Mouse (Mus musculus) layer of hippocampus, adult 11-12 months (tissue): ENCODE measurements at regions not wholly inside any gene's neighbourhood (a gene's known extent, or its start where the extent isn't known, plus 50 kb on each side); places are given as distances from the start of the nearest gene placed in this dataset.
"Not testable (repeated sequence)": the region's sequence is repeated elsewhere in the genome, so short reads cannot be mapped to it uniquely, and the experiment has no call there.

ENCODE experiments used
- DNase-seq: peaks from one replicate; pipeline ENCODE4 v3.0.0; 2022; ENCODE audit warnings: low spot score

DNA sequence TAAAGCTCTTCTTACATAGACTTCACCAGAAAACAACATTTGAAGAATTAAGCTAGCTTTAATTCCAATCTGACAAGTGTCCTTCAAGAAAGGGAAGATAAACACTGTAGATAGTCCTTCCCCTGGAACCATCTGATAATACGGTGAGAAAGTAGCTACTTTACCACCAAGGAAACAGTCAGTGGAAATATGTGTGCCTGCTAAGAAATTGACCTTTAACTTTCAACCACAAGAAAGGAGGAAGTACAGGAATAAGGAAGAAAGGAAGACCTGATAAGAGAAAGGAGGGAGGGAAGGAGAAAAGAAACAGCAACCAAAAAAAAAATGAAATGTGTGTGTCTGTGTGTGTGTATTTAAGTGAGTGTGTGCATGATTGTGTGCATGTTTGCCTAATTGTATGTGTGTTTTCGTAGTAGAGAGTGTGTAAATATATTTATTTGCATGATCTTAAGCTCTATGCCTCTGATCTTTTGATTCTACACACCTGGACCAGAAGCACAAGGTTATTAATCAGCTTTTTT lies 831.3 kb downstream of the Pla2g4a start:
- no peak for DNase-seq

DNA sequence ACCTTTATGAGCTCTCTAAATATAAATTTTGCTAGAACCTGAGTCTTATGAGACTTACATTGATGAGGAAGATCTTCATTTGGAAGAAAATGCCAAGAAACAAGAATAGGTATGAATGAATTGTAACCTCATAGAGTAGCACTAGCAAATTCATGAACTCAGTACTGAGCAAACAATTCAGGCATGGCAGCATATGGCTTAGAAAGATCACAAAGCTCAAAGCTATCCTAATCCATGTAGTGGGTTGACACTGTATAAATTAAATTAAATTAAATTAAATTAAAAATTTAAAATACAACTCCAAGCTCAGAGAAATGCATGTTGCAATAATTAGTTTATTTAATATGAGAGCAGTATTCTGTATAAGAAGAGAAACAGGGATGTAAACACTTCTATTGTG lies 832.0 kb downstream of the Pla2g4a start:
- no peak for DNase-seq

DNA sequence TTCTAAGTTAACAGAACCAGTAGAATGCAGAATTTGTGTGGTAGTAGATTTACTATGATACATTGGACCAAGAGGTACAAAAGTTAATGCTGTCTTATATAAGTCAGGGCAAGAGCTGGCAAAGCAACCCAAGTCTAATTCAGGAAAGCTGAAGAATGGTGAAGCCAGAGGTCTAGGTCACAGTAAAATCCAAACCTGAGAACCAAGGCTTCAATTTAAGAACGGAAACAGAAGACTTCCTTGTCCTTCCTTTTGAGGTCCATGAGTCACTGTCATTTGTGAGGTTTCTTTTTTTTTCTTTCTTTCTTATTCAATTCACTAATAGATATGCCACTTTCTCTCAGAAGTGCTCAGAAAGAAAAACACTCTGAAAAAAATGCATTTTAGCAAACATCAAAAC lies 833.4 kb downstream of the Pla2g4a start:
- no peak for DNase-seq

DNA sequence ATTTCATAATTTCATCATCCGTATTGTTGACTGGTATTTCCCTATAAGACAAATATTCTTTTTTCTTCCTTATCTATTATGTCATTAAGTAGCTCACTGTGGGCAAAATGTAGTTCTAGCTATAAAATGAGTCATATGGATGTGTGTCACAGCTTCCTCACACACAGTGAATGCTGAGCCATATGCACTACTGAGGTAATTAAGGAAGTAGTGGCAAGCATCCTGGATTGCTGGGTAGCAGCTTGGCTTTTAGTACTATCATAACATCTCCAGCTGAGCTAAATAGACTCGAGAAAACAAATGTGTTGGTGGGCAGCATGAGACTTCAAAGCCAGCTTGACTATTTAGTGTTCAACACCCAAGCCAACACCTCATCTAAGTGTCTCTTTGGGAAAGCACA lies 857.7 kb downstream of the Pla2g4a start:
- DNase-seq: no peak

DNA sequence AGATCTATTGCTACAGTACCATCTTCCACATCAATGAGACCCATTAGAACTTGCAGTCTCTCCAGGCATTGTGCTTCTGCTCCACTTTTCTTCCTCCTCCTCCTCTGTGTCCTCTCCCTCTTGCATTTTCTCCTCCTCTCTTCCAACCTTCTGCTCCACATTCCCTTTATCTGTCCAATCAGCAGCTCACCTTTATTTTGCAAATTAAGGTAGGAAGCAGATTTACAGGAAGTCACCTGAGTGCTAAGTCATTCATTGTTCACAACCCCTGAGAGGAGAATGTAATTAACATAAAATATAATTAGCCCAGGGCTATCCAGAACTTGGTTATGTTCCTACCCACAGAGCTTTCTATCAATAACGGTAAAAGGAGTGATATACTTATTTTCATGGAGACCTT lies 863.7 kb downstream of the Pla2g4a start:
- DNase-seq: no peak

DNA sequence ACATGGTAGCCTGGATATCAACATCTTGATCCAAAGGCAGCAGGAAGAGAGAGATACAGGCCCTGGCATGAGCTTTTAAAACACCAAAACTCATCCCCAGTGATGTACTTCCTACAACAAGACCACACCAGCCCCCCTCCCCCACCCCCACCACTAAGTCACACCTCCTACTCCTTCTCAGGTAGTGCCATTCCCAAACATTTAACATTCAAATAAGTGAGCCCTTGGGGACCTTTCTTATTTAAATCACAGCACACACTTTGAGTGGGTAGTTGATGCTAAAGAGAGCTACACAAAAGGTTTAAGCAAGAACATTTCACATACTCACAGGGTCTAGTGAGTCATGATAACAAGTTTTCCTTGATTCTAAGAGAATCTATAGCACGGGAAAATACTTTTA lies 886.4 kb downstream of the Pla2g4a start:
- DNase-seq: no peak

DNA sequence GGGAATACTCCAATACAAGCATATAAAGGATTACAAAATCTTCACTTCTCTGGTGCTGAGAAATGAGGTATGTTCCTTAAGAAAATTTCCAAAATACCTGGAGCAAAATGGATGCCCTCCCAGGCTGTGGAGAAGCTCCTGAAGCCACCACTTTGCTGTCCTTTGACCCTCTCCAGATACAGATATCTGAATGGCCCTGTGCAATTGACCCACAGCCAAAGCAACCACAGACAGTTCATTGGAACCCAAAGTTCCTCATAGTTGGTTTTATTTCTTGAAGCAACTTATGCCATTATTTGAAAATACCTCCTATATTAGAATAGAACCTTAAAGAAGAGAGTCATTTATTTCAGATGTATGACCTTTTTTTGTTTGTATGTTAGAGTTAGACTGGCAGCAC lies 891.5 kb downstream of the Pla2g4a start:
- DNase-seq: no peak

DNA sequence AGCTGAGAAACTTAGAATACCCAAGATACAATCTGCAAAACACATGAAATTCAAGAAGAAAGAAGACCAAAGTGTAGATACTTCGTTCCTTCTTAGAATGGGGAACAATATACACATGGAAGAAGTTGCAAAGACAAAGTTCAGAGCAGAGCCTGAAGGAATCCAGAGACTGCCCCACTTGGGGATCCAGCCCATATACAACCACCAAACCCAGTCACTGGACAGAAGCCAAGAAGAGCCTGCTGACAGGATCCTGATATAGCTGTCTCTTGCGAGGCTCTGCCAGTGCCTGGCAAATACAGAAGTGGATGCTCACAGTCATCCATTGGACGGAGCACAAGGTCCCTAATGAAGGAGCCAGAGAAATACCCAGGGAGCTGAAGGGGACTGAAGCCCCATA lies 898.1 kb downstream of the Pla2g4a start:
- DNase-seq: not testable (repeated sequence)

DNA sequence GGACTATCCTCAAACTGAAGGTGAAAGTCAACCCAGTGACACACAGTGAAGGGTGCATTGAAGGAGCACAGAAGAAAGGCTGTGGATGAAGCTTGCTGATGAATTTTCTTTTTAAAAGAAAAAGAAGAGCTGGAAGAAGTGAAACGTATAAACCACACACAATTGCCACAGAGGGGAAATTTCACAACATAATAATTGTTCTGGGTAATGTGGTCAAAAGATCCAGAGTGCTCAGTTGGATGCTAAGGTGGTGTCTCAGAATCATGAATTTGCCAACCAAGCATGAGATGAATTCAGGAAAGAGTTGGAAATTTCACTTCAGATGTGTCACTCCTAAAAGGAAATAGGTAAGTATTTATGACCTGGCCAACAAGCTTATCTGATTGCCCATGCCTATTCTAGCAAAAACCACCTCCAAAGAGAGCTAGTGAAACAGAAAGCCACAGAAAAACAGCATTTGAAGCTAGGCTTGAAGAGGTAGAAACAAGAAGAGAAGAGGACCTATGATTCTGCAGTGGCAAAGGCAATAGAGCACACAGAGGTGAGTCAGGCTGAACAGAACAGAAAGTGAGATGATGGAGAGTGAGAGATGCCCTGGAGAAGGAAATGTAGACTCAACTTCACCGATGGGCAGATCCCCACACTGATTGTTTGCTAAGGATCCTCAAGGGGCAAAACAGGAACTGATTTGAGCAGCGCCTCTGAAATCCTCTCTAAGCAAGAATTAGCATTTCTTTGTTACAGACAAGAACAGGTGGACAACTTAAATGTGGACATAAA lies 922.7 kb downstream of the Pla2g4a start:
- DNase-seq: no peak

DNA sequence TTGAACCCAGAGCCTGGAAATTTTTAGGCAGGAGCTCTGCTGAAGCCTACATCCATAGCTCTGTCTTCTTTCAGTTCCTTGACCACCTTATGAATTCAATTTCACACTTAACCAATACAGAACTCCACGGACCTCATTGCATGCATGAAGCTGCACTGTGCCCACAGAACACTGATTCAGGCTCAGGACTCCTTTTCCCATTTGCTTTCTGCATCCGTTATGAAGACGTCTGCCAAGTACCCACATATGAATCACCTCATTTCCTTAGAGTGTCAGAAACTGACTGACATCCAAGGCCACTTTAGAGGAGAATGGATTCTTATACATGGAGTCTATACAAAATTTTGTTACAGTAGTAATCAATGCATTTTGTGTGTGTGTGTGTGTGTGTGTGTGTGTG lies 932.8 kb downstream of the Pla2g4a start:
- DNase-seq: no peak

DNA sequence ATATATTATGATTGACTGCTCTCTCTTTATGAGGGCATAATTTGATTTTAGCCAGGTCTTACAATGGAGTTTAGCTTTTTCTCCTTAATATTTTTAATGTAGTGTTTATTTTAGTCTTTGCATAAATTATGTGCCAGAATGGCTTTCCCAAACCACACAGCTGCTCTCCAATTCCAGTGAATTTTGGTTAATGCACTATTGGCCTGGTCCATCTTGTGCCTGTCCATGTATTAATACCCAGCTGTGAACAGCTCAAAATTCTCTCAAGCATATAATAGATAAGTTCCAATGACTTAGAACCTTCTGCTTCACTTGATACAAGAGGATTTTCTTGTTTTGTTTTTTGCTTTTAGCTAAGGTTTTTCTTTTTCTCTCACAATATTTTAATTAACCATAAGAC lies 939.4 kb downstream of the Pla2g4a start:
- no peak for DNase-seq

DNA sequence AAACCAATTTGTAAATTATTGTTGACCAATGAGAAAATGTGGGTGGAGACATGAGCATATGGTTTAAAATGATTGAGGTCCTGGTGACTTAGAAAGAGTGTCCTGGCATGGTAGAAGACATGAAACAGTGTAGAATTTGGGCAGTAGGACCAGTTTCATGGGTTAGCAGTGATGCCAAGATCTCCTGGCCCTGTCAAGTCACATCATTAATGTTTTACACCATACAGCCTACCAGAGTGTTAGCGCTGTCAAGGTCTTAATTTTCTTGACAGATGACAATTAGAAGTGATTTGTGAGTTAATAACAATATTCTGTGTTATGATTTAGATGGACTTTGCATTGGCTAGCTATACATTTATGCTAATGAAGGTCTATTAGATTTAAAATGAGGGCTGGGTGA lies 939.8 kb downstream of the Pla2g4a start:
- no peak for DNase-seq

DNA sequence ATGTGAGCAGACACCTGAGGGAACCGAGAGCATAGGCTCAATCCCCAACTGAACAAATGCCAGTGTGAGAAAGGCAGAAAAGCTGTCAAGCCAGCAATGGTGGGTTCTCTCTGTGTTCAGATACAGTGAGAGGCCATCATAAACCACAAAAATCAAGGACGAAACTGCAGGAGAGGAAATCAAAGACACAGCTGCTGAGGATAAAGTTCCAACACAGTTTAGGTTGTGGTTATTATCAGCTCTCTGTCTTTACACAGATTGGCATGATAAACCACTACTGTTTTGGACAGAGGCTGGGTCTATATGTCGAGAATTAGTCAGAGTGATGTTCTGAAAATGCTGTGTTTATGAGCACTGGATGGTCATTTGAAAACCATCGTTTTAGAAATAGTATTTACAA lies 946.5 kb downstream of the Pla2g4a start:
- DNase-seq: no peak

DNA sequence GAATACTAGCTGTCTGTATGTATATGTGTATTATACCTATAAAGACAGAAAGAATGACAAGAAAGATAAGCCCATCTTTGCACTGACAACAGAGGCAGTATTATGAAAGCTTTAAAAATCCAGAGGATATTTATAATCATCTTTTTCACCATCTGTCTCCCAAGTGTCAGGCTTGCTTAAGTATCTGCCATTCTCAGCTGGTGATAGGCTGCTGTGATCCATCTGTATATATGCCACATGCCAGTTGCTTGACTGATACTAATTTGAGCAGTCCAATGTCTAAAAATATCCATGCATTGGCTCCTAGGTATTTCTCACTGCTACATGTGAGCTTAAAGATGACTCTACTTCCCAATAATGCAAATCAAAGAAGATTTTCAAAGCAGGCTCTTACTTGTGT lies 950.3 kb downstream of the Pla2g4a start:
- DNase-seq: no peak

DNA sequence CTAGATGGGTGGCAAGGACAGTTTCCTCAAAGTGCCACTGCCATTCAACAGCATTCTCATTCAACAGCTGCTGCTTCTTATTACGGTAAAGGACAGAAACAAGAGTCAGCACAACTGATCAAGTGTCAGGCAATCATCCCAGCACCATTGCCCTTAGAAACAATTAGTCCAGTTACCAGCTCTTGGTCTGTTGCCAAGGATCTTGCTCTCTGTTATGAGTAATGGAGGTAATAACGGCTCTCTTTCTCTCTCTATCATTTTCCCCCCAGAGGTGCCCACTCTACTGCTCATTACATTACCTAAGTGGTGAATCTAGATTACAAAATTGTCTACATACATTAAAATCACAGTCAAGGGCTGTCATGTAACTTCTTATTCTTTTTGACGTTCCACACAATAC lies 961.0 kb downstream of the Pla2g4a start:
- DNase-seq: no peak

DNA sequence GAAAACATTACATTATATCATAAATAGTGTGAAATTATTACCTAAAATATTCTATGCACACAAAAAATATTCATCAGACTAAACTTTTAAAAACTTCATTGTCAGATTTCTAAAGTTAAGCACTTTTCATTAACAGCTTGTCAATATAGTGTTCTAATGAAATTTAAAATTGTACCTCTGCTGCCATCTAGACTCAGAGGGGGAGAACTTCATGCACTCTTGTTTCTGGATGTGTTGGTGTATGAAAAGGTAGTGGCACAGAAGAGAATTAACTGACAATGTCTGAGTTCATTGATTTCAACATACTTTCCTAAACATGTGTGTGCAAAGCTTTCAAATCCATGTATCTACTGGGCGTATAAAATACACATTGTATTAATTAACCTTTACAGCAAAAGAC lies 967.5 kb downstream of the Pla2g4a start:
- DNase-seq: peak; percentile 25

DNA sequence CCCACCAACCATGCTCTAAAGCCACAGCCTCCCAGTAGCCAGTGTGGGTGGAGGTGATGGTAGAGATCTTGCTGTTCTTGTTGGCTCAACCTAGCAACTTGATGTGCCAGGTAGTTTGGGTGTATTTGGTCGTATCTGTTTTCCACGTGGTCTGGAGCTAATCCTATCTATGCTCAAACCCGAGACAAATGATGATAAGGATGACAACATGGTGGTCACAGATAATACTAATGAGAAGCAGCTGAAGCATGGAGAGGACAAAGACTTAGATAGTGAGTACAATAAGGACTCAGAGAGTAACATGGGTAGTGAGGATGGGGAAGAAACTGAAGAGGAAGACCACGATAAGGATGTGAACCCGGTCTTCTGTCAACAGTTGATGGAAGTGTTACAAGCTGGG lies 983.7 kb downstream of the Pla2g4a start:
- no peak for DNase-seq

DNA sequence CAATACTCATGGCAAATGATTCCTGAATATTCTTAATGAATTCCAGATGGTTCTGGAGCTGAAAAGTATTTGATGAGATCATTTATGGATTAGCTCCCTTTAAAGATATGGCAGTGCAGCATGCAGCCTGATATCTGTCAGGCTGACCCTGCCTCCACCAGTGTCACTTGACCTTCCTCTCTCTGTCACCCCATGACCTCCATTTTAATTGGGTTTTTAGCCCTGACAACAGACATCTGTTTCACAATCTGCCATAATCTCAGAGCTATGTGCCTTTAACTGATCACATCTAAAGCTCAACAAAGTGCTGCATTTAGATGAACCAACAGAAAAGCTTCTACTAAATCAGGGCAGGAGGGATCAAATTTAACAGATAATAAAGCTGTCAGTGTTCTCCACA lies 995.7 kb downstream of the Pla2g4a start:
- no peak for DNase-seq

DNA sequence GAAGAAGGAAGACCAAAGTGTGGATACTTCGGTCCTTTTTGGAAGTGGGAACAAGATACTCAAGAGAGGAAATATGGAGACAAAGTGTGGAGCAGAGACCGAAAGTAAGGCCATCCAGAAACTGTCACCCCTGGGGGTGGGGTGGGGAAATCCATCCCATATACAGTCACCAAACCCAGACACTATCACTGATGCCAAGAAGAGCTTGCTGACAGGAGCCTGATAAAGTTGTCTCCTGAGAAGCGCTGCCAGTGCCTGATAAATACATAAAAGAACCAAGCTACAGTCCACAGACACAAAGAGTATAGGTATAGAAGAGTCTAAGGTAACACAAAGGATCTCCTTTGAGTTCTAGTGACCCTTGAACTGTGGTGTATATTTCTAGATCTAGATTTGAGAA lies 1026.7 kb downstream of the Pla2g4a start:
- DNase-seq: no peak

DNA sequence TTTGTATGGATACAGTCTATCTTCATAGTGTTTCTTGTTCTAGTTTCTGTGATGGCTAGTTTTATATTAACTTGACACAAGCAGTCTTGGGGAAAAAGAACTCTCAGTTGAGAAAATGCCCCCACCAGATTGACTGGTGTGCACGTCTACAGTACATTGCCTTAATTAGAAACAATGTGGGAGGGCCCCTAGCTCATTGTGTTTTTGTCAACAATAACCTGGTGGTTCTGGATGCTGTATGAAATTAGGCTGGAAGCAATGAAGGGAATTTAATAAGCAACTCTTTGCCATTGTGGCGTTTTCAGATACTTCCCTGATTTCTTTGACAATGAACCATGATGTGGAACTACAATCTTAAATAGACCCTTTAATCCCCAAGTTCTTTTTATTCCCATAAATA lies 1036.6 kb downstream of the Pla2g4a start:
- no peak for DNase-seq

DNA sequence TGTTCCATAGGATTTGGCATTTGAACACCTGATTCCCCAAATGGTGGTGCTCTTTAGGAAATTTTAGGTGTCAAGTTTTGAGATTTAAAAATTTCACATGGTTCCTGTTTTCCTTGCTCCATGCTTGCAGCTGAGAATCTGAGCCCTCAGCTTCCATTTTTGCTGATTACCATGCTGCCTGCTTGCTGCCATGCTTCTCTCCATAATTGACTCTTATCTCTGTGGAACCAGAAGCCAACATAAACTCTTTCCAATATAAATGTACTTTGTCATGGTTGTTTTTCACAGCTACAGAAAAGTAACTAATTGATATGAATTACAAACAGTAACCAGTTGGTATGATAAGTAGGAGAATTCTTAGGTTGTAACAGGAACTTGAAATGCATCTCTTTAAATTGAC lies 1044.0 kb downstream of the Pla2g4a start:
- DNase-seq: no peak

DNA sequence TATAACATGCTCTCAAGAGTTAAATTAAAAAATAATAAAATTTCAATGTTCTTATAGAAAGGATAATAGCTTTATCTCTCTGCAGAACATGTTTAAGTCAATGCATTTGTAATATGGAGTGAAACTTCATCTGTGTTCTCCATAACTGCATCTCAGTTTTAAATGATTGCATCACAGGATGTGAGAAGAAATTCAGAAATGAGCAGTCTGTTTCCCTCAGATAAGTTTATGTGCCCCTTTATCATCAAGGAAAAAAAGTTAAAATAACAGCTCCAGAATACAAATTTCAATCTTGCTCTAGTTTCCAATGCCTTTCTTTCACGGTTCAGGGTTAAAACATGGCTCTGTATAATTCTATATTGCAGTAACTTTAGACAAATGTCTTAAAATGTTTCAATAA lies 1048.3 kb downstream of the Pla2g4a start:
- no peak for DNase-seq

DNA sequence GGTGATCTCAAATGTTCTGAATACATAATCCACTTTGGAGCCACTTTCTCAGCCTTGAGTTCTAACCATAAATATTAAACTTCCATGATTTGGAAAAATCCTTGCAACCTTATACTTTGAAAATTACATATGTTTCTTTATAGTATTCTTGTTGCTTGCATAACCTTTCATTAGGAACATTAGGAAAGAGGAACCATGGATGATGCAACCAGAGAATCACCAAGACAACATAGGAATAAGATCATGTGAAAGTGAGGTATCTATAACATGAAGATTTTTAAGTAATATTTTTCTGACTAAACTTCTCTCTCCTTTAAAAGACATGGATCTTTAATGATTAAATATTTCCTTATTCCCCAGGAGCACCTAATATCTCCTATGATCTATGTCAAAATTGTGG lies 1057.0 kb downstream of the Pla2g4a start:
- DNase-seq: no peak

DNA sequence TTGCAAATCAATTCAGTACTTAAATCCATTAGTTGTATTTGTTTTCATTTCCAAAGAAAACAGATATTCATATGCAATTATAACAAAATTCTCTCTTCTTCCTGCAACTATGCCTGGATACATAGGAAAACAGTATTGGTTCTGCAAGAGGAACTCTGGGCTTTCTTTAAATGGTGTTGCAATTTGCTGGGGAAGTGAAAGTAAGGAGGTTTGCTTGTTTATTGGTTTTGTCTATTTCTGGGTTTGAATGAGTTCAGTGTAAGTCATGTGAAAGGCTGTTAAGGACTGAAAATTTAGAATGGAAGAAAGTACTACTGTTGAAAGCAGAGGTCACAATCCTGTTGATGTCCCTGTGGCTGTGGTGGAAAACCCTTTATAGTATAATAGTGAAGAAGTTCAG lies 1058.0 kb downstream of the Pla2g4a start:
- peak; percentile 3 for DNase-seq
